8 mouse cellular contexts compared by ENCODE assay signal in the genomic region with DNA sequence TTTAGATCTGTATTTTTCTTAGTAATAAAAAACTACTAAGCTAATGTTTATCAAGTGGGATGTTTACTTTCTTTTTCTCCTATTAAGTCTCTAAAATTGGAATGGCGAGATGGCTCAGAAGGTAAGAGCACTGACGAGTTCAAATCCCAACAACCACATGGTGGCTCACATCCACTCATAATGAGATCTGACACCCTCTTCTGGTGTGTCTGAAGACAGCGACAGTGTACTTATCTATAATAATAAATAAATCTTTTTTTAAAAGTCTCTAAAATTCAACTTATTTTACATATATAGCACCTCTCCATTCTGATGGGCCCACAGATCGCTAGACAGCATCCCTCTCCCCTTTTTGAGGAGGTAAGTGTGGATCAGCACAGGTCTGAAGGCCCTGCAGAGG. TPM values are rescaled to one million over a fixed set of nuclear protein-coding genes. Genes with fewer than 3 reads are reported as not detected.
DNase-seq lines count a peak whose midpoint lies in the region; ATAC-seq and TF ChIP-seq lines count a peak whose summit lies in the region.

No protein-coding gene starts in this region.

- TF ChIP-seq CTCF in cerebellum, adult 2 months (IDR thresholded peaks at IDR 0.05; ENCODE audit: borderline replicate concordance, insufficient read depth, low read depth, low read length): no peak
- 0 out of 2 replicates have a peak, but pooled peaks have one; percentile 7 for TF ChIP-seq CTCF in lung, postnatal 0 days (IDR thresholded peaks at IDR 0.05)

- no peak for TF ChIP-seq POLR2A in cerebellum, adult 2 months (IDR thresholded peaks at IDR 0.05; ENCODE audit: borderline replicate concordance, insufficient read depth, low read length)
- no peak for TF ChIP-seq POLR2A in limb, embryonic 14.5 days (IDR thresholded peaks at IDR 0.05; ENCODE audit: borderline replicate concordance, extremely low read depth, insufficient read depth, insufficient read length)

- 48% methylated on average over 4 of the region's 4 CpGs for WGBS in cerebellum, adult 2 months
- WGBS in lung, postnatal 0 days: 54% methylated on average over 4 of the region's 4 CpGs
- 64% methylated on average over 4 of the region's 4 CpGs for WGBS in limb, embryonic 14.5 days
- 64% methylated on average over 4 of the region's 4 CpGs for WGBS in stomach, embryonic 15.5 days

- H3K36me3 ChIP-seq in lung, postnatal 0 days (ENCODE audit: insufficient read depth, low read length): 0 out of 2 replicates have a peak, but pooled peaks cover 5% of the 10 kb centered on the region
- peaks cover 7% of the 10 kb centered on the region; the same call in 1 of the 2 replicates for H3K36me3 ChIP-seq in limb, embryonic 14.5 days (ENCODE audit: control insufficient read depth, insufficient read depth, low read length)
- H3K36me3 ChIP-seq in stomach, embryonic 15.5 days: no peaks in the 10 kb centered on the region

- peak overlapping the region; percentile 36 for H3K4me3 ChIP-seq in cerebellum, adult 2 months (replicated peaks; ENCODE audit: insufficient read depth, low read depth, low read length)
- no peak overlapping the region for H3K4me3 ChIP-seq in lung, postnatal 0 days (ENCODE audit: low read depth, low read length)
- H3K4me3 ChIP-seq in limb, embryonic 14.5 days (replicated peaks; ENCODE audit: low read length): peak overlapping the region; percentile 76; the same call in 1 of the 2 replicates
- H3K4me3 ChIP-seq in stomach, embryonic 15.5 days (replicated peaks): peak overlapping the region; percentile 73; the same call in 1 of the 2 replicates

- no peak for ATAC-seq in lung, postnatal 0 days
- no peak for ATAC-seq in limb, embryonic 14.5 days (ENCODE audit: low FRiP score, low read depth)
- no peak for ATAC-seq in stomach, embryonic 15.5 days (ENCODE audit: insufficient read depth, low FRiP score, low read depth)

- no peaks in the 10 kb centered on the region for H3K27me3 ChIP-seq in cerebellum, adult 2 months (ENCODE audit: control insufficient read depth, insufficient read depth, low read length)
- H3K27me3 ChIP-seq in lung, postnatal 0 days (replicated peaks; ENCODE audit: insufficient read depth, low read length): no peaks in the 10 kb centered on the region
- H3K27me3 ChIP-seq in limb, embryonic 14.5 days (ENCODE audit: control insufficient read depth, insufficient read depth, low read length): no peaks in the 10 kb centered on the region
- H3K27me3 ChIP-seq in stomach, embryonic 15.5 days (replicated peaks): no peaks in the 10 kb centered on the region

- no peaks in the 10 kb centered on the region for H3K9me3 ChIP-seq in lung, postnatal 0 days (ENCODE audit: low read length)
- no peaks in the 10 kb centered on the region for H3K9me3 ChIP-seq in limb, embryonic 14.5 days (ENCODE audit: control insufficient read depth, low read length)
- H3K9me3 ChIP-seq in stomach, embryonic 15.5 days: no peaks in the 10 kb centered on the region

- no peak overlapping the region for H3K4me2 ChIP-seq in lung, postnatal 0 days (replicated peaks; ENCODE audit: low read depth, low read length)
- H3K4me2 ChIP-seq in limb, embryonic 14.5 days (replicated peaks; ENCODE audit: low read depth, low read length, severe bottlenecking): peak overlapping the region; percentile 87
- H3K4me2 ChIP-seq in stomach, embryonic 15.5 days: peak overlapping the region; percentile 93; the same call in 1 of the 2 replicates

- H3K27ac ChIP-seq in cerebellum, adult 2 months (ENCODE audit: insufficient read depth, low read length): no peak overlapping the region
- H3K27ac ChIP-seq in lung, postnatal 0 days (ENCODE audit: low read length): no peak overlapping the region
- no peak overlapping the region for H3K27ac ChIP-seq in limb, embryonic 14.5 days (replicated peaks; ENCODE audit: low read depth, low read length)
- H3K27ac ChIP-seq in stomach, embryonic 15.5 days: no peak overlapping the region

- TF ChIP-seq EP300 in lung, postnatal 0 days (IDR thresholded peaks at IDR 0.05): no peak

- DNase-seq in cerebellum, adult 2 months: no peak
- no peak for DNase-seq in cerebellum, postnatal 14 days
- DNase-seq in lung, postnatal 0 days (ENCODE audit: low spot score): no peak
- no peak for DNase-seq in lung, postnatal 10 days
- DNase-seq in limb, embryonic 14.5 days (ENCODE audit: low spot score): no peak
- no peak for DNase-seq in adipocyte (ENCODE audit: low spot score)
- DNase-seq in lung, postnatal 25 days (ENCODE audit: low spot score): no peak

- H3K9ac ChIP-seq in lung, postnatal 0 days (replicated peaks; ENCODE audit: low read depth): no peak overlapping the region
- H3K9ac ChIP-seq in limb, embryonic 14.5 days (ENCODE audit: low read depth, low read length, severe bottlenecking): no peak overlapping the region
- H3K9ac ChIP-seq in stomach, embryonic 15.5 days: no peak overlapping the region

- peaks cover 6% of the 10 kb centered on the region; the same call in 1 of the 2 replicates for H3K4me1 ChIP-seq in cerebellum, adult 2 months (ENCODE audit: control insufficient read depth, insufficient read depth, low read length)
- peaks cover 11% of the 10 kb centered on the region for H3K4me1 ChIP-seq in lung, postnatal 0 days (ENCODE audit: insufficient read depth, low read depth, low read length)
- peaks cover 13% of the 10 kb centered on the region for H3K4me1 ChIP-seq in limb, embryonic 14.5 days (ENCODE audit: control insufficient read depth, insufficient read depth, low read length)
- H3K4me1 ChIP-seq in stomach, embryonic 15.5 days: peaks cover 12% of the 10 kb centered on the region; the same call in 1 of the 2 replicates

RNA-seq across cellular contexts. Expression of a gene that starts 1.1 kb away (rescaled TPM):
- 8.5 and 8.7 TPM in 2 replicates for polyA plus RNA-seq in cerebellum, adult 2 months (2012; rRNA removed)
- polyA plus RNA-seq in lung, postnatal 0 days (2015; fragmentation: Nextera tagmentation; extraction: Ambion mirVana): 14.3 and 14.5 TPM in 2 replicates
- polyA plus RNA-seq in limb, embryonic 14.5 days (2012; rRNA removed): 14.7 and 17.1 TPM in 2 replicates
- polyA plus RNA-seq in limb, embryonic 14.5 days (2014; fragmentation: Nextera tagmentation; extraction: Ambion mirVana): 12.0 and 12.7 TPM in 2 replicates
- 11.9 and 13.1 TPM in 2 replicates for polyA plus RNA-seq in stomach, embryonic 15.5 days (2015; fragmentation: Nextera tagmentation; extraction: Ambion mirVana)

RNA-seq across cellular contexts. Expression of a gene that starts 1.2 kb away (rescaled TPM):
- 199 and 206 TPM in 2 replicates for polyA plus RNA-seq in cerebellum, adult 2 months (2012; rRNA removed)
- 66.8 and 70.0 TPM in 2 replicates for polyA plus RNA-seq in lung, postnatal 0 days (2015; fragmentation: Nextera tagmentation; extraction: Ambion mirVana)
- polyA plus RNA-seq in limb, embryonic 14.5 days (2012; rRNA removed): 96.8 and 129 TPM in 2 replicates
- 70.2 and 70.5 TPM in 2 replicates for polyA plus RNA-seq in limb, embryonic 14.5 days (2014; fragmentation: Nextera tagmentation; extraction: Ambion mirVana)
- polyA plus RNA-seq in stomach, embryonic 15.5 days (2015; fragmentation: Nextera tagmentation; extraction: Ambion mirVana): 49.7 and 61.8 TPM in 2 replicates

RNA-seq across cellular contexts. Expression of a gene that starts 12.3 kb away (rescaled TPM):
- polyA plus RNA-seq in cerebellum, adult 2 months (2012; rRNA removed): not detected in 2 replicates
- 0.12 TPM in 1 of 2 replicates, not detected in the other for polyA plus RNA-seq in lung, postnatal 0 days (2015; fragmentation: Nextera tagmentation; extraction: Ambion mirVana)
- polyA plus RNA-seq in limb, embryonic 14.5 days (2012; rRNA removed): 0.05 TPM in 1 of 2 replicates, not detected in the other
- not detected in 2 replicates for polyA plus RNA-seq in limb, embryonic 14.5 days (2014; fragmentation: Nextera tagmentation; extraction: Ambion mirVana)
- polyA plus RNA-seq in stomach, embryonic 15.5 days (2015; fragmentation: Nextera tagmentation; extraction: Ambion mirVana): 0.12 TPM in 1 of 2 replicates, not detected in the other

RNA-seq across cellular contexts. Expression of a gene that starts 33.5 kb away (rescaled TPM):
- 52.9 and 57.4 TPM in 2 replicates for polyA plus RNA-seq in cerebellum, adult 2 months (2012; rRNA removed)
- polyA plus RNA-seq in lung, postnatal 0 days (2015; fragmentation: Nextera tagmentation; extraction: Ambion mirVana): 203 and 206 TPM in 2 replicates
- polyA plus RNA-seq in limb, embryonic 14.5 days (2012; rRNA removed): 199 and 217 TPM in 2 replicates
- 348 and 382 TPM in 2 replicates for polyA plus RNA-seq in limb, embryonic 14.5 days (2014; fragmentation: Nextera tagmentation; extraction: Ambion mirVana)
- polyA plus RNA-seq in stomach, embryonic 15.5 days (2015; fragmentation: Nextera tagmentation; extraction: Ambion mirVana): 354 and 399 TPM in 2 replicates

RNA-seq across cellular contexts. Expression of a gene that starts 42.4 kb away (rescaled TPM):
- 7.6 and 8.8 TPM in 2 replicates for polyA plus RNA-seq in cerebellum, adult 2 months (2012; rRNA removed)
- 7.4 and 7.7 TPM in 2 replicates for polyA plus RNA-seq in lung, postnatal 0 days (2015; fragmentation: Nextera tagmentation; extraction: Ambion mirVana)
- 79.0 and 103 TPM in 2 replicates for polyA plus RNA-seq in limb, embryonic 14.5 days (2012; rRNA removed)
- polyA plus RNA-seq in limb, embryonic 14.5 days (2014; fragmentation: Nextera tagmentation; extraction: Ambion mirVana): 34.0 and 34.2 TPM in 2 replicates
- 34.9 and 37.0 TPM in 2 replicates for polyA plus RNA-seq in stomach, embryonic 15.5 days (2015; fragmentation: Nextera tagmentation; extraction: Ambion mirVana)
